Mouse (Mus musculus): ENCODE data around the gene Ggcx.
A peak's percentile ranks its signal among the peaks of the same experiment; 100 is the strongest.

DNA sequence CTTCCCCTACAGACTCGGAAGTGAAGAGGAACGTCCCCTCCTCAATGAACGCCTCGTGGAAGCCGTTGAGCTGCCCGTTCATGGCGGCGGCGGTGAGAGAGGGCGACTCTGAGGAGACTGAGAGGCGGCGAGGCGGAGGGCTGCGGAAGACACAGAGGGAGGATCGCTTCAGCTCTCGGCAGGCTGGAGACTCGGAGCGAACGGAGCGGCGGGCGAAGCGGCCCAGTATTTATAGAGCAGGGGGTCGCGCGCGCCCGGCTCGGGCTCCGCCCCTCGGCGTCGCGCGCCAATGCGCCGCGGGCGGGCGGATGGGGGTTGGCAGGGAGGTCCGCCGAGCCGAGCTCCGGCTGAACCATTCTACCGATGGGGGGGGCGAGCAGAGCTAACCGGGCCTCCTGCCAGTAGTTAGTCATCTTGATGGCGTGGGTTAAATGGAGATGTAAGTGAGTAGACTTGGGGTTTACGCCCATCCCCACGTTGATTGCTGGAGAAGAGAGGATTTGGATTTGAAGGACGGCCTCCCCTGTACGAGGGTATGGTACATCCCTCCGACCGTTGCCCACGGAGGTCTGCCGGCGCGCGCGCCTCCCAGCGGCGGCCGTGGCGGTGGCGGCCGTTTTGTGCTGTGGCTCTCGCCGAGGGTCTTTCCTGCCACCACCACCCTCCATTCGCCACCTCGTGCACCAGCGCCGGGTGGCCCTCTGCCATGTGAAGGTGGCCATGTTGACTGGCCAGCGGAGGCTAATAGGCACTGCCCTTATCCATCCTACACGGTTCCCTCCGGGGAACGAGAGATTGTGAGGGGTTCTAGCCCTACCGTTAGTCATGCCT is 25.5 kb downstream of the Ggcx start, which contains the start of gene Mat2a:
- TF ChIP-seq CTCF (IDR thresholded peaks at IDR 0.05; ENCODE audit: insufficient read depth, low read length) = peak; percentile 32; the same call in 1 of the 2 replicates
- peak; percentile 99 for TF ChIP-seq POLR2A (IDR thresholded peaks at IDR 0.05; ENCODE audit: borderline replicate concordance, extremely low read depth, low read depth, low read length)

Measured in lung, adult 2 months (tissue).